8 mouse cellular contexts compared by ENCODE assay signal in genomic region chr2:51914944-51915680, GRCm38 (mm10). TPM values are rescaled to one million over a fixed set of nuclear protein-coding genes. Genes with fewer than 3 reads are reported as not detected.
DNase-seq lines count a peak whose midpoint lies in the region; ATAC-seq and TF ChIP-seq lines count a peak whose summit lies in the region.

No protein-coding gene starts in this region.

- DNase-seq in CD8-positive naive resting alpha-beta T cell, adult 2 months (ENCODE audit: low read depth in 2 of 2, low spot score in 2 of 2): peak; percentile 5 to 35
- peak; percentile 65 for DNase-seq in adrenal gland, adult 8-10 months
- DNase-seq in embryo, embryonic 11.5 days (ENCODE audit: low read depth, low spot score): peak; percentile 69
- peak in 1 of 3 experiments; percentile 34 for DNase-seq in liver, embryonic 14.5 days (ENCODE audit: low read depth in 3 of 3, low spot score in 3 of 3)
- DNase-seq in thymus, postnatal 10 days (ENCODE audit: low spot score in 2 of 2): peak; percentile 13 to 60

- no peaks in the 10 kb centered on the region for H3K36me3 ChIP-seq in kidney, embryonic 15.5 days
- H3K36me3 ChIP-seq in liver, embryonic 14.5 days (replicated peaks; ENCODE audit: control insufficient read depth, insufficient read depth, low read depth): no peaks in the 10 kb centered on the region
- H3K36me3 ChIP-seq in neural tube, embryonic 13.5 days: no peaks in the 10 kb centered on the region

- no peak overlapping the region for H3K9ac ChIP-seq in kidney, embryonic 15.5 days
- no peak overlapping the region for H3K9ac ChIP-seq in liver, embryonic 14.5 days (replicated peaks)
- no peak overlapping the region for H3K9ac ChIP-seq in neural tube, embryonic 13.5 days

- H3K4me3 ChIP-seq in kidney, embryonic 15.5 days (replicated peaks): no peak overlapping the region
- no peak overlapping the region for H3K4me3 ChIP-seq in liver, embryonic 14.5 days (ENCODE audit: insufficient read depth in 1 of 2, low read depth in 2 of 2, low read length in 2 of 2)
- H3K4me3 ChIP-seq in neural tube, embryonic 13.5 days: no peak overlapping the region

- TF ChIP-seq CTCF in liver, embryonic 14.5 days (IDR thresholded peaks at IDR 0.05; ENCODE audit: low read depth): peak; percentile 68

- ATAC-seq in granulocyte monocyte progenitor cell, adult 5-6 weeks (replicated peaks; ENCODE audit: poor library complexity, severe bottlenecking): peak; percentile 86
- ATAC-seq in kidney, embryonic 15.5 days (replicated peaks; ENCODE audit: low FRiP score): peak; percentile 71
- ATAC-seq in liver, embryonic 14.5 days (ENCODE audit: insufficient read depth): no peak
- peak; percentile 81; the same call in 1 of the 2 replicates for ATAC-seq in neural tube, embryonic 13.5 days (ENCODE audit: low read depth)

- no peaks in the 10 kb centered on the region for H3K9me3 ChIP-seq in kidney, embryonic 15.5 days (replicated peaks)
- no peaks in the 10 kb centered on the region for H3K9me3 ChIP-seq in liver, embryonic 14.5 days (ENCODE audit: control insufficient read depth, low read length)
- H3K9me3 ChIP-seq in neural tube, embryonic 13.5 days: no peaks in the 10 kb centered on the region

- H3K27ac ChIP-seq in kidney, embryonic 15.5 days: no peak overlapping the region
- H3K27ac ChIP-seq in liver, embryonic 14.5 days: no peak overlapping the region
- H3K27ac ChIP-seq in neural tube, embryonic 13.5 days (replicated peaks): no peak overlapping the region

- peaks cover 22% of the 10 kb centered on the region for H3K4me1 ChIP-seq in kidney, embryonic 15.5 days
- H3K4me1 ChIP-seq in liver, embryonic 14.5 days (replicated peaks; ENCODE audit: control insufficient read depth in 2 of 2, insufficient read depth in 2 of 2, low read length in 1 of 2): no peaks in the 10 kb centered on the region
- H3K4me1 ChIP-seq in neural tube, embryonic 13.5 days (replicated peaks): no peaks in the 10 kb centered on the region

- no peak overlapping the region for H3K4me2 ChIP-seq in kidney, embryonic 15.5 days
- no peak overlapping the region for H3K4me2 ChIP-seq in liver, embryonic 14.5 days (ENCODE audit: low read depth)
- H3K4me2 ChIP-seq in neural tube, embryonic 13.5 days: no peak overlapping the region

- WGBS in kidney, embryonic 15.5 days: 17% methylated on average over 5 of the region's 5 CpGs
- WGBS in liver, embryonic 14.5 days (ENCODE audit: insufficient replicate concordance): 11% methylated on average over 5 of the region's 5 CpGs
- WGBS in neural tube, embryonic 13.5 days: 6% methylated on average over 5 of the region's 5 CpGs

- TF ChIP-seq EP300 in liver, embryonic 14.5 days (IDR thresholded peaks at IDR 0.05; ENCODE audit: low read depth): no peak

- no peaks in the 10 kb centered on the region for H3K27me3 ChIP-seq in kidney, embryonic 15.5 days
- no peaks in the 10 kb centered on the region for H3K27me3 ChIP-seq in liver, embryonic 14.5 days (ENCODE audit: control insufficient read depth, insufficient read depth, low read length)
- H3K27me3 ChIP-seq in neural tube, embryonic 13.5 days: no peaks in the 10 kb centered on the region

RNA-seq across cellular contexts. Expression of gene Rbm43, which starts 19.9 kb away (rescaled TPM):
- 10 to 100 TPM; 14.1 to 24.5 (median 19.6) TPM for total RNA-seq in adrenal gland, adult 8-10 months (2022)
- 31.2 and 37.1 TPM in 2 replicates for total RNA-seq in granulocyte monocyte progenitor cell, adult 5-6 weeks (2014; fragmentation: Nextera tagmentation)
- total RNA-seq in granulocyte monocyte progenitor cell, adult 5-6 weeks (2017): 18.0 and 30.1 TPM in 2 replicates
- 12.9 and 13.2 TPM in 2 replicates for polyA plus RNA-seq in kidney, embryonic 15.5 days (2015; fragmentation: Nextera tagmentation; extraction: Ambion mirVana)
- polyA plus RNA-seq in liver, embryonic 14.5 days (2012; rRNA removed): 8.1 and 14.1 TPM in 2 replicates
- polyA plus RNA-seq in liver, embryonic 14.5 days (2014; fragmentation: Nextera tagmentation; extraction: Ambion mirVana): 23.2 and 23.7 TPM in 2 replicates
- polyA plus RNA-seq in neural tube, embryonic 13.5 days (2015; fragmentation: Nextera tagmentation; extraction: Ambion mirVana): 3.6 and 6.1 TPM in 2 replicates

RNA-seq across cellular contexts. Expression of gene Nmi, which starts 58.2 kb away (rescaled TPM):
- 10 to 100 TPM in 3 of 4 experiments, 1 to 10 TPM in 1; 8.3 to 14.7 (median 12.9) TPM for total RNA-seq in adrenal gland, adult 8-10 months (2022)
- total RNA-seq in granulocyte monocyte progenitor cell, adult 5-6 weeks (2014; fragmentation: Nextera tagmentation): 16.8 and 21.7 TPM in 2 replicates
- 44.8 and 59.3 TPM in 2 replicates for total RNA-seq in granulocyte monocyte progenitor cell, adult 5-6 weeks (2017)
- polyA plus RNA-seq in kidney, embryonic 15.5 days (2015; fragmentation: Nextera tagmentation; extraction: Ambion mirVana): 16.0 and 16.4 TPM in 2 replicates
- 2.3 and 5.1 TPM in 2 replicates for polyA plus RNA-seq in liver, embryonic 14.5 days (2012; rRNA removed)
- 10.7 and 11.0 TPM in 2 replicates for polyA plus RNA-seq in liver, embryonic 14.5 days (2014; fragmentation: Nextera tagmentation; extraction: Ambion mirVana)
- 5.6 and 5.9 TPM in 2 replicates for polyA plus RNA-seq in neural tube, embryonic 13.5 days (2015; fragmentation: Nextera tagmentation; extraction: Ambion mirVana)
